Mouse (Mus musculus) A20 (cell line): ENCODE measurements at regions not wholly inside any gene's neighbourhood (a gene's known extent, or its start where the extent isn't known, plus 50 kb on each side); places are given as distances from the start of the nearest gene placed in this dataset.
A peak's percentile ranks its signal among the peaks of the same experiment; 100 is the strongest.

Experiments
- DNase-seq: peaks from one replicate; pipeline ENCODE4 v3.0.0-alpha.2; 2011; ENCODE audit warnings: low read depth, low spot score

- no peak for DNase-seq
These were observed 92.9 kb upstream of the Htr1b start for GRCm38 (mm10) chr9:81726542-81726941.

- DNase-seq: no peak
These were observed 86.5 kb upstream of the Htr1b start for GRCm38 (mm10) chr9:81720103-81720502.

GRCm38 (mm10) chr9:81716980-81717868, 83.6 kb upstream of the Htr1b start:
- peak; percentile 11 for DNase-seq

GRCm38 (mm10) chr9:81691351-81691750, 57.7 kb upstream of the Htr1b start:
- peak; percentile 16 for DNase-seq

GRCm38 (mm10) chr9:81689744-81690143, 56.1 kb upstream of the Htr1b start:
- no peak for DNase-seq
